Mouse (Mus musculus) cerebellum, postnatal 25 days (tissue): ENCODE data around the gene Aarsd1.
"Not testable (repeated sequence)": the region's sequence is repeated elsewhere in the genome, so short reads cannot be mapped to it uniquely, and the experiment has no call there.

ENCODE experiments used
- DNase-seq, 2 experiments: peaks; one replicate each; pipeline ENCODE4 v3.0.0; 2021; ENCODE audit warnings: mixed read lengths in 2 of 2

The Aarsd1 gene

GRCm38 (mm10) chr11:101446319-101446718 lies 28.9 kb upstream of the Aarsd1 start:
- DNase-seq = no peak

- DNase-seq = no peak
Observed at GRCm38 (mm10) chr11:101442760-101443159, 25.3 kb upstream of the Aarsd1 start.

GRCm38 (mm10) chr11:101442127-101442693 lies 24.8 kb upstream of the Aarsd1 start, which contains the start of gene Rpl27:
TSS of gene Rpl27 (plus strand) at chr11:101442298.
- peak; percentile 95 to 97 for DNase-seq

GRCm38 (mm10) chr11:101441450-101442126 lies 24.2 kb upstream of the Aarsd1 start:
- not testable (repeated sequence) for DNase-seq

- DNase-seq = not testable (repeated sequence)
Observed at GRCm38 (mm10) chr11:101438006-101438405, 20.6 kb upstream of the Aarsd1 start.

- no peak for DNase-seq
Observed at GRCm38 (mm10) chr11:101436916-101437315, 19.5 kb upstream of the Aarsd1 start.

- no peak for DNase-seq
Observed at GRCm38 (mm10) chr11:101435831-101436230, 18.4 kb upstream of the Aarsd1 start.

GRCm38 (mm10) chr11:101433396-101433795 lies 16.0 kb upstream of the Aarsd1 start:
- DNase-seq = peak; percentile 68 to 80

GRCm38 (mm10) chr11:101431327-101431726 lies 13.9 kb upstream of the Aarsd1 start:
- no peak for DNase-seq

GRCm38 (mm10) chr11:101426165-101426564 lies 8.8 kb upstream of the Aarsd1 start:
- no peak for DNase-seq

- DNase-seq = peak; percentile 97 to 99
Observed at GRCm38 (mm10) chr11:101424925-101425813, 7.8 kb upstream of the Aarsd1 start, which contains the start of the genes Rundc1 and Ptges3l. TSS of gene Rundc1 (plus strand) at chr11:101425085. TSS of gene Ptges3l (minus strand) at chr11:101425333.

GRCm38 (mm10) chr11:101424105-101424851 lies 6.9 kb upstream of the Aarsd1 start, which contains the start of gene Gm27029:
TSS of gene Gm27029 (minus strand) at chr11:101424796.
- DNase-seq = peak in 1 of 2 experiments; percentile 18

- no peak for DNase-seq
Observed at GRCm38 (mm10) chr11:101420148-101420547, 2.7 kb upstream of the Aarsd1 start.

GRCm38 (mm10) chr11:101419610-101420009 lies 2.2 kb upstream of the Aarsd1 start:
- no peak for DNase-seq

- DNase-seq = no peak
Observed at GRCm38 (mm10) chr11:101418991-101419390, 1.6 kb upstream of the Aarsd1 start.

GRCm38 (mm10) chr11:101416433-101417100 lies 848 bp downstream of the Aarsd1 start:
- DNase-seq = no peak

GRCm38 (mm10) chr11:101415306-101415705 lies 2.1 kb downstream of the Aarsd1 start:
- DNase-seq = no peak

- peak; percentile 61 to 82 for DNase-seq
Observed at GRCm38 (mm10) chr11:101395110-101395509, 22.3 kb downstream of the Aarsd1 start.

GRCm38 (mm10) chr11:101381817-101382216 lies 35.6 kb downstream of the Aarsd1 start:
- DNase-seq = no peak

GRCm38 (mm10) chr11:101378926-101379325 lies 38.5 kb downstream of the Aarsd1 start:
- DNase-seq = no peak

GRCm38 (mm10) chr11:101378196-101378595 lies 39.2 kb downstream of the Aarsd1 start:
- DNase-seq = not testable (repeated sequence)

GRCm38 (mm10) chr11:101374421-101374938 lies 42.9 kb downstream of the Aarsd1 start:
- no peak for DNase-seq
